In genomic region chr4:53949164-53949563, GRCm38 (mm10) we compare ENCODE assay signal across 19 mouse cellular contexts.
DNase-seq lines count a peak whose midpoint lies in the region; ATAC-seq and TF ChIP-seq lines count a peak whose summit lies in the region.
"Had no signal": no experiment of that assay in that cellular context is flagged by ENCODE, and none has a peak within 500 bp of the region (broad histone marks: within the 10 kb centered on the region; RNA-seq: fewer than 3 reads in every experiment).

No protein-coding gene starts in this region.

- TF ChIP-seq CTCF in ES-Bruce4 (IDR thresholded peaks at IDR 0.05; ENCODE audit: low read depth, low read length): no peak

- 95% methylated on average over 3 of the region's 3 CpGs for WGBS in midbrain, embryonic 13.5 days

- no peak overlapping the region for H3K4me3 ChIP-seq in ES-Bruce4 (ENCODE audit: low read depth, low read length)
- H3K4me3 ChIP-seq in midbrain, embryonic 13.5 days (replicated peaks): no peak overlapping the region
- H3K4me3 ChIP-seq: embryonic facial prominence, embryonic 10.5 days; embryonic facial prominence, embryonic 12.5 days; forebrain, embryonic 13.5 days; forebrain, embryonic 15.5 days had no signal

- TF ChIP-seq EP300 in ES-Bruce4 (IDR thresholded peaks at IDR 0.05; ENCODE audit: insufficient read depth, low read depth, low read length): no peak

- peak; percentile 10 for DNase-seq in adrenal gland, adult 2 months
- DNase-seq in adrenal gland, postnatal 14 days: no peak
- peak; percentile 10 for DNase-seq in adipocyte (ENCODE audit: low spot score)
- no peak for DNase-seq in heart, postnatal 14 days
- DNase-seq in lung, postnatal 25 days (ENCODE audit: low spot score): no peak
- DNase-seq: cerebellum, adult 11-12 months; cerebellum, adult 2 months; cerebellum, adult 9-10 months; cerebellum, postnatal 10 days; cerebellum, postnatal 25 days had no signal

- no peak overlapping the region for H3K4me2 ChIP-seq in midbrain, embryonic 13.5 days (replicated peaks)
- H3K4me2 ChIP-seq: embryonic facial prominence, embryonic 12.5 days; forebrain, embryonic 13.5 days; forebrain, embryonic 15.5 days had no signal

- no peaks in the 10 kb centered on the region for H3K27me3 ChIP-seq in ES-Bruce4 (ENCODE audit: control insufficient read depth, insufficient read depth, low read length, poor library complexity, severe bottlenecking)
- H3K27me3 ChIP-seq in midbrain, embryonic 13.5 days: no peaks in the 10 kb centered on the region
- H3K27me3 ChIP-seq: embryonic facial prominence, embryonic 12.5 days; forebrain, embryonic 13.5 days; forebrain, embryonic 15.5 days; Patski had no signal

- peaks cover 16% of the 10 kb centered on the region for H3K9me3 ChIP-seq in ES-Bruce4 (replicated peaks; ENCODE audit: control insufficient read depth, insufficient read depth, low read length, poor library complexity, severe bottlenecking)
- no peaks in the 10 kb centered on the region for H3K9me3 ChIP-seq in midbrain, embryonic 13.5 days
- H3K9me3 ChIP-seq: embryonic facial prominence, embryonic 10.5 days; embryonic facial prominence, embryonic 12.5 days; forebrain, embryonic 13.5 days; forebrain, embryonic 15.5 days had no signal

- peaks cover 9% of the 10 kb centered on the region for H3K4me1 ChIP-seq in ES-Bruce4 (ENCODE audit: control insufficient read depth, insufficient read depth, low read length)
- H3K4me1 ChIP-seq in midbrain, embryonic 13.5 days (replicated peaks): peaks cover 17% of the 10 kb centered on the region

- no peak for TF ChIP-seq POLR2A in ES-Bruce4 (IDR thresholded peaks at IDR 0.05; ENCODE audit: insufficient read depth, low read length)

- H3K36me3 ChIP-seq in ES-Bruce4 (ENCODE audit: control insufficient read depth, insufficient read depth, low read length, poor library complexity, severe bottlenecking): no peaks in the 10 kb centered on the region; the same call in 1 of the 2 replicates
- H3K36me3 ChIP-seq in midbrain, embryonic 13.5 days: no peaks in the 10 kb centered on the region
- H3K36me3 ChIP-seq: embryonic facial prominence, embryonic 10.5 days; embryonic facial prominence, embryonic 12.5 days; forebrain, embryonic 15.5 days had no signal

- H3K9ac ChIP-seq in ES-Bruce4 (ENCODE audit: low read depth, poor library complexity, severe bottlenecking): no peak overlapping the region
- H3K9ac ChIP-seq in midbrain, embryonic 13.5 days (replicated peaks): no peak overlapping the region
- H3K9ac ChIP-seq: embryonic facial prominence, embryonic 12.5 days; forebrain, embryonic 13.5 days; forebrain, embryonic 15.5 days; forebrain, postnatal 0 days had no signal

- no peak for ATAC-seq in midbrain, embryonic 13.5 days
- ATAC-seq: activated CD4-positive, CD25-positive, alpha-beta regulatory T cell, adult 4 months; forebrain, embryonic 13.5 days; forebrain, embryonic 15.5 days; forebrain, postnatal 0 days; Patski had no signal

- H3K27ac ChIP-seq in ES-Bruce4 (ENCODE audit: insufficient read depth, low read length): 0 out of 2 replicates have a peak overlapping the region, but pooled peaks have one; percentile 8
- H3K27ac ChIP-seq in midbrain, embryonic 13.5 days: no peak overlapping the region
- H3K27ac ChIP-seq: embryonic facial prominence, embryonic 10.5 days; embryonic facial prominence, embryonic 12.5 days; forebrain, embryonic 13.5 days; forebrain, embryonic 15.5 days had no signal

- intact Hi-C loops in heart, postnatal 14 days (cut with DNase I): no loop called here

Comparison
In these comparisons a context has a peak if more than half of its experiments do, and no peak if none do; other contexts are left out.
1. DNase-seq: peak in adrenal gland, adult 2 months (single experiment) and adipocyte (single experiment); none in adrenal gland, postnatal 14 days (single experiment), heart, postnatal 14 days (0 of 2) and lung, postnatal 25 days (single experiment).